Mouse (Mus musculus) embryonic facial prominence, embryonic 12.5 days (tissue): Measurements from ENCODE around the gene Rbl2. TPM values are rescaled to one million over a fixed set of nuclear protein-coding genes. Genes with fewer than 3 reads are reported as not detected.

ENCODE experiments used
- ATAC-seq: fragments of 200-750 bp; cut with Nextera tagmentation; 2 replicates; pipeline ENCODE4 v1.8.0; 2017; ENCODE audit not compliant: insufficient number of reproducible peaks, insufficient read depth, low FRiP score, low TSS enrichment
- H3K27ac ChIP-seq: fragments of 300-500 bp; sonication (generic); 2 replicates; pipeline ENCODE4 v1.5.1; 2016; ENCODE audit warnings: mild to moderate bottlenecking
- H3K27me3 ChIP-seq: fragments of 300-500 bp; sonication (generic); 2 replicates; pipeline ENCODE4 v1.6.1; 2016; ENCODE audit warnings: mild to moderate bottlenecking, moderate library complexity
- H3K36me3 ChIP-seq: fragments of 300-500 bp; sonication (generic); 2 replicates; pipeline ENCODE4 v1.6.1; 2016; ENCODE audit warnings: mild to moderate bottlenecking
- H3K4me1 ChIP-seq: fragments of 300-500 bp; sonication (generic); 2 replicates; pipeline ENCODE4 v1.6.1; 2016
- H3K4me2 ChIP-seq: fragments of 300-500 bp; sonication (generic); replicated peaks from 2 replicates; pipeline ENCODE4 v1.6.1; 2016; ENCODE audit warnings: mild to moderate bottlenecking, moderate library complexity
- H3K4me3 ChIP-seq: fragments of 300-500 bp; sonication (generic); 2 replicates; pipeline ENCODE4 v1.5.1; 2016; ENCODE audit warnings: mild to moderate bottlenecking
- H3K9ac ChIP-seq: fragments of 300-500 bp; sonication (generic); 2 replicates; pipeline ENCODE4 v1.6.1; 2016; ENCODE audit warnings: mild to moderate bottlenecking, moderate library complexity
- H3K9me3 ChIP-seq: fragments of 300-500 bp; sonication (generic); 2 replicates; pipeline ENCODE4 v1.6.1; 2016; ENCODE audit warnings: mild to moderate bottlenecking, moderate library complexity
- WGBS: fragments of 180-500 bp; shearing (Covaris S2); methylation state at CpG from one replicate; pipeline ENCODE4 v1.1.7; 2016; 5-methylcytosine and 5-hydroxymethylcytosine counted together
- polyA plus RNA-seq: library from polyadenylated mRNA; unstranded; fragments of >200 nt; fragmentation: Nextera tagmentation; extraction: Ambion mirVana; gene quantifications from 2 replicates; pipeline ENCODE4 v1.2.1, GENCODE M21; 2016

Gene Rbl2
- polyA plus RNA-seq, 1 experiment from 2014 or later = 16.5 TPM

DNA sequence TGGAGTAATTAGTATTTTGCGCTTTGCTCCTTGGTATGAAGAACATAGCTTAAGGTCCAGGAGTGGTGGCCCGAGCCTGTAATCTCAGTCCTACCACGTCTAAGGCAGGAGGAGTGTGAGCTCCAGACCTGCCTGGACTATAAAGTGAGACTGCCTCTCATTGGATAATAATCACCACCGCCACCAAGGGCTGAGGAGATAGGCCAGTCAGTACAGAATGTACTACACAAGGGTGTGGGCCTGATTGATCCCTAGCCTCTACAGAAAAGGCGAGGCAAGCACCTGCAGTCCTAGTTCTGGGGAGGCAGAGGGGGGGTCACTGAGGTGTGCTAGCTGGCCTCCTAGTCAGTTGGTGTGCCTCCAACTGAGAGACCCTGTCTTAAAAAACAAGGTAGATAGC, 44.6 kb downstream of the Rbl2 start:
- 94% methylated on average over 5 of the region's 5 CpGs for WGBS

DNA sequence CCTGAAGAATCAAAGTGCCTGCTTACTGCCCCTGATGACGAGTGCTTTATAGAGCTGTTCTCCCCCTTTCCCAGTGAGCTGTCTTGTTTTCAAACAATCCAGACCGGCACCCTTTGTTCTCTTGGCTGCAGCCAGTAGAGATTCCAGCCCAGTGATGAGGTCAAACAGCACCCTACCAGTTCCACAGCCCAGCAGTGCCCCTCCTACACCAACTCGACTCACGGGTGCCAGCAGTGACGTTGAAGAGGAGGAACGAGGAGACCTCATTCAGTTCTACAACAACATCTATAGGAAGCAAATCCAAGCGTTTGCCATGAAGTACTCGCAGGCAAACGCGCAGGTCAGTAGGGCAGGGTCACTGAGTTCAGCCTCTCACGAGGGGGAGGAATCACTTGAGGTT, 45.1 kb downstream of the Rbl2 start:
- Histone ChIP-seq H3K4me1 (no peaks in the 10 kb centered on the region), H3K36me3 (peaks cover 54% of the 10 kb centered on the region), H3K4me2 (no peak overlapping the region), H3K27me3 (no peaks in the 10 kb centered on the region), H3K9ac (no peak overlapping the region), H3K9me3 (no peaks in the 10 kb centered on the region), H3K4me3 (no peak overlapping the region), H3K27ac (no peak overlapping the region)
- WGBS = 85% methylated on average over 11 of the region's 11 CpGs
- no peak for ATAC-seq

More for the DNA sequence above, 44.6 kb downstream of the Rbl2 start:
- Histone ChIP-seq H3K9me3 (no peaks in the 10 kb centered on the region), H3K36me3 (peaks cover 51% of the 10 kb centered on the region), H3K4me3 (no peak overlapping the region), H3K27me3 (no peaks in the 10 kb centered on the region), H3K9ac (no peak overlapping the region), H3K4me2 (no peak overlapping the region), H3K27ac (no peak overlapping the region), H3K4me1 (no peaks in the 10 kb centered on the region)
- ATAC-seq = no peak

DNA sequence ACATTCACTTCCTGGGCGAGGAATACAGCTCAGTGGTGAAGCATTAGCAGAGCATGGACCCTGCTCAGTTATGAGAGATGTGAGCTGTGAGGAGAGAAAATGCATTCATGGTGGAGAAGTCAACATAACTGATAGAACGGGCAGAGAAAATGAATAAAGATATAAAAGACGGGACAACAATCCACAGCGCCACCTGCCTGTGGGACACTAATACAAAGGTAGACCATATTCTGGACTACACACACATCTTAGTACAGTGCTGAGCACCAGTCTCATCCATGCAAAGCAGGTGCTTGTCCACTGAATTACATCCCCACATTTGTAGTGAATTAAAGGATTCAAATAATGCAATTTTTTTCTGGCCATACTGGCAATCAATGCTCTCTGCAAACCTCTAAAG, 47.7 kb downstream of the Rbl2 start:
- Histone ChIP-seq H3K4me2 (no peak overlapping the region), H3K9me3 (no peaks in the 10 kb centered on the region), H3K27me3 (no peaks in the 10 kb centered on the region), H3K4me3 (no peak overlapping the region), H3K36me3 (peaks cover 75% of the 10 kb centered on the region), H3K9ac (no peak overlapping the region), H3K4me1 (no peaks in the 10 kb centered on the region), H3K27ac (no peak overlapping the region)
- no peak for ATAC-seq
- 93% methylated on average over 4 of the region's 4 CpGs for WGBS

DNA sequence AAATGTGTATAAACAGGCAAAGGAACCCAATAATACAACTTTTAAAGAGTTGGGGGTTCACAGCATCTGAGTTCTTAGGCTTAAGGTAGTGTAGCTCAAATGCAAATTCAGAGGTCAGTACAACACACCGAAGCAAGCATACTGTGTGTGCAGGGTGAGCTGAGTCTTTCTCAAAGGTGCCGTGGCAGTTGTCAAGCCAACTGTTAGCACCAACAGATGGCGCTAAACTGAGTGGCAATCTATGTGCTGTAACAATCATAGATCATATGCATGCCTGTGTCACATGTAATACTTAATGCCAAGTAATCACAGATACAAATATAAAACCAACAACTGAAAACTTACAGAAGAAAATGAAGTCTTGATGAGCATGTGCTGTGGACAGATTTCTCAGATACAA, 48.3 kb downstream of the Rbl2 start:
- H3K27me3 ChIP-seq = no peaks in the 10 kb centered on the region
- WGBS = 75% methylated on average over 3 of the region's 3 CpGs
- no peak overlapping the region for H3K9ac ChIP-seq
- no peaks in the 10 kb centered on the region for H3K4me1 ChIP-seq
- H3K4me2 ChIP-seq = no peak overlapping the region
- H3K9me3 ChIP-seq = no peaks in the 10 kb centered on the region
- H3K27ac ChIP-seq = no peak overlapping the region
- no peak overlapping the region for H3K4me3 ChIP-seq
- H3K36me3 ChIP-seq = peaks cover 76% of the 10 kb centered on the region
- no peak for ATAC-seq

DNA sequence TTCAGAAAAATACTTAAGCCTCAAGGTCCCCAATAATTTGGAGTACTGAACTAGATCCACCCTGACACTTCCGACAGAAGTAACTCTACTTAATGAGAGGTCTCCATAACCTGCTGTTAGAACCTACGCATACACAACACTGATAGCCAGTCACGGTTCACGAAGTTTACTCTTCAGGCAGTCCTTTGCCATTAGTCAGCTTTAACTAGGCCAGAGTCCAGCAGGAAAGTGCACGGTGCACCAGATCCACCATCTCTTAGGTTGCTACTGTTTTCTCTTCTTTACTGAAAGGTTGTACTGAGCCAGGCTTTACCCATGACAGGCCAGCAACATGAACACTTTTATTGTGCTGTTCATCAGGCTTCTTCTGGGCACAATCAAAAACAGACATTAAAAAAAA, 54.5 kb downstream of the Rbl2 start:
- no peaks in the 10 kb centered on the region for H3K4me1 ChIP-seq
- no peak overlapping the region for H3K27ac ChIP-seq
- H3K36me3 ChIP-seq = peaks cover 80% of the 10 kb centered on the region
- H3K27me3 ChIP-seq = no peaks in the 10 kb centered on the region
- H3K9me3 ChIP-seq = no peaks in the 10 kb centered on the region
- no peak overlapping the region for H3K4me2 ChIP-seq
- ATAC-seq = no peak
- 92% methylated on average over 5 of the region's 5 CpGs for WGBS
- no peak overlapping the region for H3K4me3 ChIP-seq
- H3K9ac ChIP-seq = no peak overlapping the region

DNA sequence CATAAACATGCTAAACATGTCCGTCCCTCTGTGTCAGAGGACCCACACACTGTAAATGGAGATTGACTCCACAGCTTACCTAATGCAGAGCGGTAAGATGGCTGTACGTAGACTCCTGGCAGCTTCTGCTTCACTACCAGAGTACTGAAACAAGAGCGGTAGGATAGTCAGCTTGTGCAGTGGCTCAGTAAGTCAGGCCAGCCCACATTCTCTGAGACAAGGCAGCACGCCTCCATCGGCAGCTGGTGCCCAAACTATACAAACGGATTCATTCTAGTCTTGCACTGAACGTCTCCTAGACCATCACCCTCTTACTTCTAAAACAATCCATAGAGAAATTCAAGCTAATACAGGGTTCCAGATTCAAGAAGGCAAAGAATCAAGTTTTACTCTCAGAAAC, 56.9 kb downstream of the Rbl2 start:
- WGBS = 93% methylated on average over 8 of the region's 8 CpGs
- no peaks in the 10 kb centered on the region for H3K27me3 ChIP-seq
- peaks cover 64% of the 10 kb centered on the region for H3K36me3 ChIP-seq

DNA sequence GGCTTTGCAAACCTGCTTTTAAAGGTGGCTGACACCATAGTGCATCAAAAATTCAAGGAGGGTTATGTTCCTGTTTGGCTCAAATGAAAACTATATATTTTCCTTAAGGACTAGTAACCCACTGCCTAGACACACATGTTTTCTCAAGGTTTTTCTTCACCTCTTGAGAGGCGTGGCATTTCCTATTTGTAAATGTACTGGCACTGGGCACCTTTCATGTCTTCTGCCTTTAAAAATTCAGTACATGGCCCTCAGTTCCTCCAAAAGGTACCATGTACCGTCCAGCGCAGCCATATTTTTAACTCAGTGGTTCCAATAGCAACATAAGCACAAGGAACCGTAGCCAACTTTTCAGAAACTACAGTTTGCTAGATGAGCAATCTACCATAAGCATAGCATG, 62.9 kb downstream of the Rbl2 start:
- WGBS = 71% methylated on average over 4 of the region's 4 CpGs
- Histone ChIP-seq H3K4me2 (peak overlapping the region; percentile 93), H3K4me1 (peaks cover 11% of the 10 kb centered on the region), H3K27me3 (no peaks in the 10 kb centered on the region), H3K4me3 (peak overlapping the region; percentile 92), H3K36me3 (peaks cover 20% of the 10 kb centered on the region), H3K9me3 (no peaks in the 10 kb centered on the region), H3K27ac (no peak overlapping the region), H3K9ac (no peak overlapping the region)
- ATAC-seq = no peak

More for the DNA sequence above, 56.9 kb downstream of the Rbl2 start:
- Histone ChIP-seq H3K4me1 (no peaks in the 10 kb centered on the region), H3K4me2 (no peak overlapping the region), H3K27ac (no peak overlapping the region), H3K4me3 (no peak overlapping the region), H3K9me3 (no peaks in the 10 kb centered on the region), H3K9ac (no peak overlapping the region)
- ATAC-seq = no peak

DNA sequence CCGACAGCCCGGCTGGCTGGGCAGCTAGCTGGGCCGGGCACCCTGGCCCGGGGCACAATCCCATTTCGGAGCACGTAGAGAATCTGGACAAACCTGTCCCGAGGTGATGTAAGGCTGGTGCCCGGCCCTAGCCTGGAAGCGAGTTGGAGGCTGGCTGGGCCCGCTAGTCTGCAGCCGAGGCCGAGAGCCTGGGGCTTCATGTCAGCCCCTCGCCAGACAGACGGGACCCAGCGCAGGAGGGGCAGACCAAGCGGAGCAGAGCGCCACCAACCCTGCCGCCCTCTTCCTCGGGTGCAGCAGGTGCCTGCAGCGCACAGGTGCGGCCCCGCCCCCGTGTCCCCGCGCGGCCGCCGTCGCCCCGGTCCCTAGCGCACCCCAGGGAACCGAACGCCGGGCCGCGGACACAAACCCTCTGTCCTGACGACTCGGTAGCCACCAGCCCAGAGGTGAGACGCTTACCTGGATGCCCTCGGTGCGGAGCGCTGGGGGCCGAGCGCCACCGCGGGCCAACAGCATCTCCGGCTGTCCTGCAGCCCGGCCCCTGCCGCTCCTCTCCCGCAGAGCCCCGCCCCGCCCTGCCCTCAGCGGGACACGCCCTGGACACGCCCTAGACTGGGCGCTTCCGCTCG, 63.7 kb downstream of the Rbl2 start:
- Histone ChIP-seq H3K4me2 (peak overlapping the region; percentile 93), H3K27ac (peak overlapping the region; percentile 63; the same call in 1 of the 2 replicates), H3K4me1 (peaks cover 11% of the 10 kb centered on the region), H3K36me3 (peaks cover 13% of the 10 kb centered on the region), H3K4me3 (peak overlapping the region; percentile 92), H3K27me3 (no peaks in the 10 kb centered on the region), H3K9ac (peak overlapping the region; percentile 77), H3K9me3 (no peaks in the 10 kb centered on the region)
- WGBS = 1% methylated on average over 58 of the region's 58 CpGs
- peak; percentile 49 for ATAC-seq

DNA sequence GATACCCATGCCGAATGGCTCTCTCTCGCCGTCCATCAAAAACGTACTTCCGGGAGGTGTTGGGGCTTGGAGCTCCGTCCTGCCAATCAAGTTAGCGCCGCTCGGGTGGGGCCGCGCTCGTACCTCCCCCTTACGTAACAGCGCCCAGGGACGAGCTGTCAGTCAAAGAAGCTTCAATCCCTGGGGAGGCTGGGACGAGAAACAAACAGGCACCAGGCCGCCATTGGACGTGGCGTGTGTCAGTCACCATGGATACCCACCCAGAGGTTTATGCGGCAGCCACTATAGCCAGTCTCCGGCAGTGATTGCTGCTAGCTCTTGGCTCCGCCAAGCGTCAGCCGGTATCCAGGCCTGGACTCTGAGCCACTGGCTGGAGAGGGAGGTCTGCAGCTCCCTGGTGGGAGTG, 64.2 kb downstream of the Rbl2 start:
- H3K27me3 ChIP-seq = no peaks in the 10 kb centered on the region
- no peaks in the 10 kb centered on the region for H3K9me3 ChIP-seq
- H3K4me1 ChIP-seq = peaks cover 11% of the 10 kb centered on the region
- WGBS = 0% methylated on average over 24 of the region's 24 CpGs
- ATAC-seq = peak; percentile 99
- H3K36me3 ChIP-seq = peaks cover 8% of the 10 kb centered on the region
- peak overlapping the region; percentile 92 for H3K4me3 ChIP-seq
- H3K27ac ChIP-seq = 0 out of 2 replicates have a peak overlapping the region, but pooled peaks have one; percentile 5
- peak overlapping the region; percentile 3; the same call in 1 of the 2 replicates for H3K9ac ChIP-seq
- H3K4me2 ChIP-seq = peak overlapping the region; percentile 93

DNA sequence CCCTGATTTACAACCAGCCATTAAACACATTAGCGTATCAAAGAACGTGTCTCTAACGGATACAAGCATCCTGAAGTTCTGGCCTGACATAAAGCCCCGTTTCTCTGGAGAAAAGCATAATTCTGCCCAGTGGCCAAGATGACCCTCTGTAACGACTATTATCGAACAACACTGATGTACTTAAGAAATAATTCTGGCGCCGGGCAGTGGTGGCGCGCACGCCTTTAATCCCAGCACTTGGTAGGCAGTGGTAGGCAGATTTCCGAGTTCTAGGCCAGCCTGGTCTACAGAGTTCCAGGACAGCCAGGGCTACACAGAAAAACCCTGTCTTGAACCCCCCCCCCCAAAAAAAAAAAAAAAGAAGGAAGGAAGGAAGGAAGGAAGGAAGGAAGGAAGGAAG, 64.8 kb downstream of the Rbl2 start:
- Histone ChIP-seq H3K4me3 (peak overlapping the region; percentile 92), H3K9me3 (no peaks in the 10 kb centered on the region), H3K4me2 (peak overlapping the region; percentile 93), H3K9ac (peak overlapping the region; percentile 3; the same call in 1 of the 2 replicates), H3K27ac (0 out of 2 replicates have a peak overlapping the region, but pooled peaks have one; percentile 46), H3K27me3 (no peaks in the 10 kb centered on the region), H3K4me1 (peaks cover 11% of the 10 kb centered on the region), H3K36me3 (0 out of 2 replicates have a peak, but pooled peaks cover 2% of the 10 kb centered on the region)
- WGBS = 61% methylated on average over 12 of the region's 12 CpGs
- ATAC-seq = no peak

DNA sequence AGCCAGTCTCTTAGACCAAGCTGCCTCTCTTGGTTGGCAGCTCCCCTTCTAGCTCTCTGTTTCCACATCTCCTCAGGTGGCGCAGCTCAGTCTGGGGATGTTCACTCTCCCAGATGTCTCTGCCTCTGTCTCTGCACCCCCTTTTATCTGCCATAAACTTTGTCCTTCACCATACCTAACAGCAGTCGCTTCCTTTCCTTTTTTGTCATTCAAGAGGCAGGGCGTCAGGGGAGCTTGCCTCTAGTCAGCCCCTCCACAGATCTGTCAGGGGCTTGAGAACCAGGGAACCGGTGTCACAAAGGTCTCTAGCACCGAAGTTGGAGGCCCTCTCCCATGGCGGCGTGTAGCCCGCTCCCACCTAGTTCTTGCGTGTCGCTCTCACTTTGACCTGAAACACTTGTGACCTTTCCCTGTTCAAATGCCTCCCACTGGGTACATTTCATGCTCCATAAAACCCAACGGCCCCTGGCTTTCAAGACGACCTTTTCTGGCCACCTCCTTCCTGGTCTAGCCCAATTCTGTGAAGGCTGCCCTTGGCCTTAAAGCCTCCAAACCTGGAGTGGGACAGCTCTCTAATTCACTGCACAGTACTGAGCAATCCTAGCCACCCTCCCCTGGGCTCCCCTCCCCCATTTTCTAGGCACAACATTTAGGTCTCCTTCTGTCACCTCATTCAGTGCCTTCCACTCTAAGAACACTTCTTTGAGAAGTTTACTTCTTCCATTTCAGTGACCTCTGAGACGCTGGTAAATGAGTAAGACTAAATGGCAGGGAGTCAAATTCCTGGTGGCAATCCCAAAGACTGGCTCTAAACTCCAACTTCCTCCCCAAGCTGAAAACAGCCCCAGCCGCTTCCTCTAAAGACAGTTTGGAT, 65.7 kb downstream of the Rbl2 start:
- no peaks in the 10 kb centered on the region for H3K36me3 ChIP-seq

DNA sequence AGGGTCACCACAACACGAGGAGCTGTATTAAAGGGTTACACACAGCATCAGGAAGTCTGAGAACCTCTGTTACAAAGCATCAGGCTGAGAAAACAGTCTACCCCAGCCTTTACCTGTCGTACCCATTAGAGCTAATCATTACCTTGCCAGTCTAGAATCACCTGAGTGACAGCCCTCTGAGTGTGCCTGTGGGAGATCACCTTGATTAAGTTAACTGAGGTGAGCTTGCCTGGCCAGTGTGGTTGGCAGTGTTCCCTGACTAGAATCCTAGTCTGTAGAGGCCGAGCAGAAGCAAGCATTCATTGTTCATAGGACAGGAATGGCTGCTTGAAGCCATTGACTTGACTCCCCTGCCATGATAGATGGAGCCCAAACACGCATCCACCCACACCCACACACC, 71.0 kb downstream of the Rbl2 start:
- H3K9me3 ChIP-seq = no peaks in the 10 kb centered on the region; the same call in 1 of the 2 replicates
- H3K27me3 ChIP-seq = no peaks in the 10 kb centered on the region
- ATAC-seq = no peak
- H3K36me3 ChIP-seq = no peaks in the 10 kb centered on the region
- no peaks in the 10 kb centered on the region for H3K4me1 ChIP-seq
- no peak overlapping the region for H3K9ac ChIP-seq
- no peak overlapping the region for H3K27ac ChIP-seq
- H3K4me2 ChIP-seq = no peak overlapping the region
- 82% methylated on average over 4 of the region's 4 CpGs for WGBS
- no peak overlapping the region for H3K4me3 ChIP-seq

More for the DNA sequence above, 65.7 kb downstream of the Rbl2 start:
- no peak overlapping the region for H3K27ac ChIP-seq
- H3K4me1 ChIP-seq = peaks cover 11% of the 10 kb centered on the region
- no peak overlapping the region for H3K4me3 ChIP-seq
- no peaks in the 10 kb centered on the region for H3K27me3 ChIP-seq
- H3K4me2 ChIP-seq = no peak overlapping the region
- ATAC-seq = no peak
- 72% methylated on average over 14 of the region's 14 CpGs for WGBS
- H3K9ac ChIP-seq = no peak overlapping the region
- no peaks in the 10 kb centered on the region for H3K9me3 ChIP-seq
